Mouse (Mus musculus): ENCODE results near the gene Scg5. TPM values are rescaled to one million over a fixed set of nuclear protein-coding genes. Genes with fewer than 3 reads are reported as not detected.

Scg5 gene
- total RNA-seq (2021) (10 to 100 TPM; 35.3 to 60.8 TPM), polyA plus RNA-seq (2012; rRNA removed) (6.3 and 11.2 TPM in 2 replicates)
- long read RNA-seq, transcript Scg5-201 (6 exons, 1,208 nt) = major isoform, 58 of 64 reads
- long read RNA-seq, partial matches to known transcripts = 3 of 64 reads
- long read RNA-seq, other reads (novel, unspliced or antisense) = 3 of 64 reads

GRCm38 (mm10) chr2:113828943-113829882, at the start of gene Scg5:
Scg5 (minus strand) TSS chr2:113829121.
- peak; percentile 72 for DNase-seq

- DNase-seq = no peak
These were observed 41.2 kb upstream of the Scg5 start for GRCm38 (mm10) chr2:113870115-113870514.

- DNase-seq = no peak
These were observed 39.5 kb upstream of the Scg5 start for GRCm38 (mm10) chr2:113868404-113868803.

- DNase-seq = no peak
These were observed 37.2 kb upstream of the Scg5 start for GRCm38 (mm10) chr2:113866155-113866554.

GRCm38 (mm10) chr2:113849141-113849540, 20.2 kb upstream of the Scg5 start:
- DNase-seq = no peak

GRCm38 (mm10) chr2:113848245-113849121, 19.6 kb upstream of the Scg5 start, which contains the start of gene Arhgap11a:
Arhgap11a (minus strand) TSS chr2:113848661.
- peak; percentile 90 for DNase-seq

GRCm38 (mm10) chr2:113847678-113848244, 18.8 kb upstream of the Scg5 start:
- peak; percentile 7 for DNase-seq

GRCm38 (mm10) chr2:113845081-113845480, 16.2 kb upstream of the Scg5 start:
- no peak for DNase-seq

- no peak for DNase-seq
These were observed 12.9 kb upstream of the Scg5 start for GRCm38 (mm10) chr2:113841656-113842437.

- DNase-seq = no peak
These were observed 10.6 kb upstream of the Scg5 start for GRCm38 (mm10) chr2:113839488-113839887.

GRCm38 (mm10) chr2:113835219-113835618, 6.3 kb upstream of the Scg5 start:
- DNase-seq = no peak

GRCm38 (mm10) chr2:113828086-113828942, 607 bp downstream of the Scg5 start:
- DNase-seq = no peak

GRCm38 (mm10) chr2:113823909-113824308, 5.0 kb downstream of the Scg5 start:
- peak; percentile 30 for DNase-seq

- no peak for DNase-seq
These were observed 6.6 kb downstream of the Scg5 start for GRCm38 (mm10) chr2:113822367-113822766.

- DNase-seq = no peak
These were observed 7.7 kb downstream of the Scg5 start for GRCm38 (mm10) chr2:113821176-113821734.

GRCm38 (mm10) chr2:113820117-113820516, 8.8 kb downstream of the Scg5 start:
- DNase-seq = no peak

GRCm38 (mm10) chr2:113817681-113818606, 11.0 kb downstream of the Scg5 start:
- DNase-seq = no peak

GRCm38 (mm10) chr2:113807640-113808039, 21.3 kb downstream of the Scg5 start:
- DNase-seq = peak; percentile 74

Measured in adrenal gland, adult 2 months (tissue).